Comparison of ENCODE assay signal across 8 mouse cellular contexts in genomic region chr5:73650365-73650964, GRCm38 (mm10). TPM values are rescaled to one million over a fixed set of nuclear protein-coding genes. Genes with fewer than 3 reads are reported as not detected.
DNase-seq lines count a peak whose midpoint lies in the region; ATAC-seq and TF ChIP-seq lines count a peak whose summit lies in the region.

No protein-coding gene starts in this region.

- no peak overlapping the region for H3K27ac ChIP-seq in gastrocnemius, adult 2 months
- no peak overlapping the region for H3K27ac ChIP-seq in brown adipose tissue, adult 24 weeks (replicated peaks; ENCODE audit: low read depth, low read length)
- no peak overlapping the region for H3K27ac ChIP-seq in hindbrain, embryonic 13.5 days
- no peak overlapping the region for H3K27ac ChIP-seq in liver, embryonic 16.5 days (ENCODE audit: low read length)
- no peak overlapping the region for H3K27ac ChIP-seq in stomach, embryonic 15.5 days

- WGBS in hindbrain, embryonic 13.5 days, result under 1% methylated on average over 15 of the region's 15 CpGs
- under 1% methylated on average over 15 of the region's 15 CpGs for WGBS in liver, embryonic 16.5 days (ENCODE audit: insufficient replicate concordance)
- 2% methylated on average over 15 of the region's 15 CpGs for WGBS in stomach, embryonic 15.5 days

- no peak for ATAC-seq in hindbrain, embryonic 13.5 days (ENCODE audit: low FRiP score)
- no peak for ATAC-seq in liver, embryonic 16.5 days (ENCODE audit: low read depth)
- no peak for ATAC-seq in stomach, embryonic 15.5 days (ENCODE audit: insufficient read depth, low FRiP score, low read depth)

- peaks cover 65% of the 10 kb centered on the region for H3K27me3 ChIP-seq in hindbrain, embryonic 13.5 days
- peaks cover 71% of the 10 kb centered on the region for H3K27me3 ChIP-seq in liver, embryonic 16.5 days (ENCODE audit: control insufficient read depth, insufficient read depth, low read depth, low read length)
- H3K27me3 ChIP-seq in stomach, embryonic 15.5 days (replicated peaks), result peaks cover 46% of the 10 kb centered on the region

- no peaks in the 10 kb centered on the region for H3K9me3 ChIP-seq in hindbrain, embryonic 13.5 days
- H3K9me3 ChIP-seq in liver, embryonic 16.5 days (replicated peaks; ENCODE audit: control insufficient read depth, low read length), result no peaks in the 10 kb centered on the region
- no peaks in the 10 kb centered on the region for H3K9me3 ChIP-seq in stomach, embryonic 15.5 days

- intact Hi-C loops in gastrocnemius, adult 2 months (cut with DNase I), result no loop called here

- no peaks in the 10 kb centered on the region for H3K36me3 ChIP-seq in hindbrain, embryonic 13.5 days
- no peaks in the 10 kb centered on the region for H3K36me3 ChIP-seq in liver, embryonic 16.5 days (ENCODE audit: control insufficient read depth, insufficient read depth)
- no peaks in the 10 kb centered on the region for H3K36me3 ChIP-seq in stomach, embryonic 15.5 days

- no peak for TF ChIP-seq CTCF in gastrocnemius, adult 2 months (IDR thresholded peaks at IDR 0.05)

- no peak for DNase-seq in gastrocnemius, adult 2 months
- DNase-seq in gastrocnemius, postnatal 10 days, result no peak
- DNase-seq in left cerebral cortex, adult 9 months (ENCODE audit: low spot score in 2 of 2), result no peak
- DNase-seq in gastrocnemius, postnatal 25 days, result no peak

- H3K4me1 ChIP-seq in brown adipose tissue, adult 24 weeks (ENCODE audit: control insufficient read depth, insufficient read depth, insufficient read length, low read length), result peaks cover 4% of the 10 kb centered on the region; the same call in 1 of the 2 replicates
- H3K4me1 ChIP-seq in hindbrain, embryonic 13.5 days (replicated peaks), result peaks cover 30% of the 10 kb centered on the region
- H3K4me1 ChIP-seq in liver, embryonic 16.5 days (ENCODE audit: control insufficient read depth, low read depth, low read length), result no peaks in the 10 kb centered on the region; the same call in 1 of the 2 replicates
- H3K4me1 ChIP-seq in stomach, embryonic 15.5 days, result peaks cover 21% of the 10 kb centered on the region

- H3K4me3 ChIP-seq in gastrocnemius, adult 2 months, result peak overlapping the region; percentile 84
- peak overlapping the region; percentile 69 for H3K4me3 ChIP-seq in brown adipose tissue, adult 24 weeks (ENCODE audit: insufficient read depth, low read depth, low read length)
- H3K4me3 ChIP-seq in hindbrain, embryonic 13.5 days, result peak overlapping the region; percentile 44
- peak overlapping the region; percentile 55 for H3K4me3 ChIP-seq in liver, embryonic 16.5 days (ENCODE audit: low read depth, low read length)
- peak overlapping the region; percentile 51 for H3K4me3 ChIP-seq in stomach, embryonic 15.5 days (replicated peaks)

- H3K9ac ChIP-seq in hindbrain, embryonic 13.5 days, result peak overlapping the region; percentile 66
- H3K9ac ChIP-seq in liver, embryonic 16.5 days (ENCODE audit: low read depth, low read length), result no peak overlapping the region
- H3K9ac ChIP-seq in stomach, embryonic 15.5 days, result no peak overlapping the region

- H3K4me2 ChIP-seq in hindbrain, embryonic 13.5 days, result peak overlapping the region; percentile 79
- H3K4me2 ChIP-seq in liver, embryonic 16.5 days (ENCODE audit: low read depth, low read length), result peak overlapping the region; percentile 74
- H3K4me2 ChIP-seq in stomach, embryonic 15.5 days, result peak overlapping the region; percentile 98

RNA-seq across cellular contexts. Expression of gene Spata18, which starts 0.7 kb away (rescaled TPM):
- not detected for total RNA-seq in gastrocnemius, adult 2 months (2021)
- total RNA-seq in gastrocnemius, postnatal 10 days (2021), result under 1 TPM; 0.14 to 0.27 TPM
- polyA plus RNA-seq in brown adipose tissue, adult 24 weeks (2012; ENCODE audit: insufficient read depth, insufficient read length, missing spikeins), result not detected in 2 replicates
- 0.45 and 1.4 TPM in 2 replicates for polyA plus RNA-seq in hindbrain, embryonic 13.5 days (2015; fragmentation: Nextera tagmentation; extraction: Ambion mirVana)
- not detected in 2 replicates for polyA plus RNA-seq in liver, embryonic 16.5 days (2015; fragmentation: Nextera tagmentation; extraction: Ambion mirVana)
- 0.13 and 0.40 TPM in 2 replicates for polyA plus RNA-seq in stomach, embryonic 15.5 days (2015; fragmentation: Nextera tagmentation; extraction: Ambion mirVana)
- not detected for total RNA-seq in gastrocnemius, postnatal 25 days (2021)

RNA-seq across cellular contexts. Expression of gene Sgcb, which starts 2.9 kb away (rescaled TPM):
- total RNA-seq in gastrocnemius, adult 2 months (2021), result 10 to 100 TPM; 88.5 to 89.5 TPM
- 100 to 1,000 TPM; 105 to 106 TPM for total RNA-seq in gastrocnemius, postnatal 10 days (2021)
- polyA plus RNA-seq in brown adipose tissue, adult 24 weeks (2012; ENCODE audit: insufficient read depth, insufficient read length, missing spikeins), result 25.7 and 26.2 TPM in 2 replicates
- polyA plus RNA-seq in hindbrain, embryonic 13.5 days (2015; fragmentation: Nextera tagmentation; extraction: Ambion mirVana), result 29.5 and 32.3 TPM in 2 replicates
- 2.4 and 2.7 TPM in 2 replicates for polyA plus RNA-seq in liver, embryonic 16.5 days (2015; fragmentation: Nextera tagmentation; extraction: Ambion mirVana)
- 23.6 and 26.7 TPM in 2 replicates for polyA plus RNA-seq in stomach, embryonic 15.5 days (2015; fragmentation: Nextera tagmentation; extraction: Ambion mirVana)
- 10 to 100 TPM; 96.5 TPM for total RNA-seq in gastrocnemius, postnatal 25 days (2021)

RNA-seq across cellular contexts. Expression of gene Lrrc66, which starts 18.1 kb away (rescaled TPM):
- not detected for total RNA-seq in gastrocnemius, adult 2 months (2021)
- total RNA-seq in gastrocnemius, postnatal 10 days (2021), result not detected
- polyA plus RNA-seq in brown adipose tissue, adult 24 weeks (2012; ENCODE audit: insufficient read depth, insufficient read length, missing spikeins), result not detected in 2 replicates
- polyA plus RNA-seq in hindbrain, embryonic 13.5 days (2015; fragmentation: Nextera tagmentation; extraction: Ambion mirVana), result not detected in 2 replicates
- polyA plus RNA-seq in liver, embryonic 16.5 days (2015; fragmentation: Nextera tagmentation; extraction: Ambion mirVana), result 0.19 TPM in 1 of 2 replicates, not detected in the other
- polyA plus RNA-seq in stomach, embryonic 15.5 days (2015; fragmentation: Nextera tagmentation; extraction: Ambion mirVana), result 1.8 and 1.9 TPM in 2 replicates
- total RNA-seq in gastrocnemius, postnatal 25 days (2021), result not detected
